Mouse (Mus musculus): ENCODE results near the gene 2410004B18Rik.
A peak's percentile ranks its signal among the peaks of the same experiment; 100 is the strongest.

GRCm38 (mm10) chr3:145952945-145953344 lies 15.1 kb downstream of the 2410004B18Rik start:
- TF ChIP-seq CTCF (IDR thresholded peaks at IDR 0.05; ENCODE audit: low read depth) = no peak
- TF ChIP-seq EP300 (IDR thresholded peaks at IDR 0.05; ENCODE audit: low read depth) = peak; percentile 43; the same call in 1 of the 2 replicates

Data from liver, postnatal 0 days (tissue).